Mouse (Mus musculus) spleen, adult 2 months (tissue): Measurements from ENCODE around the gene Hs3st5.

ENCODE experiments used
- CTCF ChIP-seq: fragments of 200-500 bp; IDR thresholded peaks from 2 replicates; pipeline ENCODE4 v1.5.1; 2011; ENCODE audit warnings: mild to moderate bottlenecking, inconsistent platforms; ENCODE audit not compliant: insufficient read depth, insufficient read length, insufficient replicate concordance; ENCODE audit errors: extremely low read depth
- POLR2A ChIP-seq: fragments of 200-500 bp; IDR thresholded peaks from 2 replicates; pipeline ENCODE4 v1.6.1; 2011; ENCODE audit warnings: low read depth, low read length, inconsistent platforms

- TF ChIP-seq CTCF: no peak
- TF ChIP-seq POLR2A: no peak
Measured at GRCm38 (mm10) chr10:36773595-36773994, 267.0 kb downstream of the Hs3st5 start.
